Comparison of ENCODE assay signal across 20 mouse cellular contexts in genomic region chr12:108234832-108235602, GRCm38 (mm10). TPM values are rescaled to one million over a fixed set of nuclear protein-coding genes. Genes with fewer than 3 reads are reported as not detected.
DNase-seq lines count a peak whose midpoint lies in the region; ATAC-seq and TF ChIP-seq lines count a peak whose summit lies in the region.
"Had no signal": no experiment of that assay in that cellular context is flagged by ENCODE, and none has a peak within 500 bp of the region (broad histone marks: within the 10 kb centered on the region; RNA-seq: fewer than 3 reads in every experiment).

No protein-coding gene starts in this region.

- ATAC-seq in limb, embryonic 12.5 days (ENCODE audit: insufficient number of reproducible peaks, insufficient read depth, low FRiP score, low TSS enrichment, low read depth) = no peak
- ATAC-seq in intestine, postnatal 0 days = peak; percentile 52
- no peak for ATAC-seq in kidney, embryonic 14.5 days (ENCODE audit: low FRiP score, low TSS enrichment)
- ATAC-seq: midbrain, embryonic 13.5 days had no signal

- no peak overlapping the region for H3K4me2 ChIP-seq in limb, embryonic 12.5 days
- H3K4me2 ChIP-seq in intestine, postnatal 0 days (replicated peaks; ENCODE audit: low read depth) = peak overlapping the region; percentile 43
- no peak overlapping the region for H3K4me2 ChIP-seq in kidney, embryonic 14.5 days (replicated peaks; ENCODE audit: low read depth, low read length)
- H3K4me2 ChIP-seq: embryonic facial prominence, embryonic 13.5 days; heart, embryonic 12.5 days; hindbrain, embryonic 15.5 days; limb, embryonic 15.5 days; midbrain, embryonic 13.5 days had no signal

- H3K27ac ChIP-seq in gastrocnemius, adult 2 months = peak overlapping the region; percentile 35; the same call in 1 of the 2 replicates
- no peak overlapping the region for H3K27ac ChIP-seq in limb, embryonic 12.5 days
- H3K27ac ChIP-seq in limb, embryonic 10.5 days = no peak overlapping the region
- peak overlapping the region; percentile 87 for H3K27ac ChIP-seq in intestine, postnatal 0 days (ENCODE audit: low read depth, low read length)
- no peak overlapping the region for H3K27ac ChIP-seq in kidney, embryonic 14.5 days (ENCODE audit: low read depth, low read length)
- H3K27ac ChIP-seq: embryonic facial prominence, embryonic 13.5 days; hindbrain, embryonic 15.5 days; midbrain, embryonic 13.5 days had no signal

- no peak overlapping the region for H3K4me3 ChIP-seq in gastrocnemius, adult 2 months
- no peak overlapping the region for H3K4me3 ChIP-seq in limb, embryonic 12.5 days (replicated peaks)
- H3K4me3 ChIP-seq in limb, embryonic 10.5 days = no peak overlapping the region
- H3K4me3 ChIP-seq in intestine, postnatal 0 days (ENCODE audit: low read depth, low read length) = no peak overlapping the region
- H3K4me3 ChIP-seq in kidney, embryonic 14.5 days (ENCODE audit: low read length) = no peak overlapping the region
- H3K4me3 ChIP-seq: embryonic facial prominence, embryonic 13.5 days; heart, embryonic 12.5 days; hindbrain, embryonic 15.5 days; limb, embryonic 15.5 days; midbrain, embryonic 13.5 days had no signal

- H3K9ac ChIP-seq in limb, embryonic 12.5 days (replicated peaks) = 0 out of 2 replicates have a peak overlapping the region, but pooled peaks have one; percentile 12
- H3K9ac ChIP-seq in intestine, postnatal 0 days (ENCODE audit: low read depth, low read length) = no peak overlapping the region
- H3K9ac ChIP-seq in kidney, embryonic 14.5 days (ENCODE audit: low read depth, low read length) = no peak overlapping the region
- H3K9ac ChIP-seq: embryonic facial prominence, embryonic 13.5 days; hindbrain, embryonic 15.5 days; limb, embryonic 15.5 days; midbrain, embryonic 13.5 days had no signal

- WGBS in limb, embryonic 12.5 days = 82% methylated on average over 14 of the region's 14 CpGs
- 89% methylated on average over 14 of the region's 14 CpGs for WGBS in limb, embryonic 10.5 days
- WGBS in intestine, postnatal 0 days = 46% methylated on average over 14 of the region's 14 CpGs
- 80% methylated on average over 14 of the region's 14 CpGs for WGBS in kidney, embryonic 14.5 days

- H3K4me1 ChIP-seq in limb, embryonic 12.5 days (replicated peaks) = peaks cover 23% of the 10 kb centered on the region
- H3K4me1 ChIP-seq in limb, embryonic 10.5 days = peaks cover 81% of the 10 kb centered on the region
- peaks cover 27% of the 10 kb centered on the region; the same call in 1 of the 2 replicates for H3K4me1 ChIP-seq in intestine, postnatal 0 days (replicated peaks; ENCODE audit: control insufficient read depth, insufficient read depth, low read length)
- peaks cover 37% of the 10 kb centered on the region for H3K4me1 ChIP-seq in kidney, embryonic 14.5 days (ENCODE audit: control insufficient read depth, insufficient read depth, low read length)

- H3K27me3 ChIP-seq in limb, embryonic 12.5 days = peaks cover 45% of the 10 kb centered on the region
- H3K27me3 ChIP-seq in limb, embryonic 10.5 days (ENCODE audit: low read depth, poor library complexity, severe bottlenecking) = peaks cover 68% of the 10 kb centered on the region
- no peaks in the 10 kb centered on the region for H3K27me3 ChIP-seq in intestine, postnatal 0 days (replicated peaks; ENCODE audit: control insufficient read depth, insufficient read depth, low read length)
- H3K27me3 ChIP-seq in kidney, embryonic 14.5 days (ENCODE audit: control insufficient read depth, insufficient read depth, low read length) = no peaks in the 10 kb centered on the region
- H3K27me3 ChIP-seq: embryonic facial prominence, embryonic 13.5 days; heart, embryonic 12.5 days; hindbrain, embryonic 15.5 days; limb, embryonic 15.5 days; midbrain, embryonic 13.5 days had no signal

- no peak for TF ChIP-seq CTCF in gastrocnemius, adult 2 months (IDR thresholded peaks at IDR 0.05)
- TF ChIP-seq CTCF in intestine, postnatal 0 days (IDR thresholded peaks at IDR 0.05; ENCODE audit: low read depth) = no peak

- no peaks in the 10 kb centered on the region for H3K36me3 ChIP-seq in limb, embryonic 12.5 days
- H3K36me3 ChIP-seq in limb, embryonic 10.5 days = no peaks in the 10 kb centered on the region
- H3K36me3 ChIP-seq in intestine, postnatal 0 days (ENCODE audit: control insufficient read depth, insufficient read depth) = no peaks in the 10 kb centered on the region
- H3K36me3 ChIP-seq in kidney, embryonic 14.5 days (ENCODE audit: control insufficient read depth, insufficient read depth, low read length) = no peaks in the 10 kb centered on the region
- H3K36me3 ChIP-seq: embryonic facial prominence, embryonic 13.5 days; heart, embryonic 12.5 days; hindbrain, embryonic 15.5 days; limb, embryonic 15.5 days; midbrain, embryonic 13.5 days had no signal

- intact Hi-C loops in gastrocnemius, adult 2 months (cut with DNase I) = loop anchor here (5.0 kb wide), 1 partner anchor 42 kb away; the partner anchor contains the start of gene Ccdc85c
- intact Hi-C loops in gastrocnemius, postnatal 36 days (cut with DNase I) = loop anchor here (5.0 kb wide), 1 partner anchor 42 kb away; the partner anchor contains the start of gene Ccdc85c

- 0 out of 2 replicates have a peak, but pooled peaks cover 4% of the 10 kb centered on the region for H3K9me3 ChIP-seq in limb, embryonic 12.5 days
- no peaks in the 10 kb centered on the region for H3K9me3 ChIP-seq in limb, embryonic 10.5 days (replicated peaks)
- no peaks in the 10 kb centered on the region for H3K9me3 ChIP-seq in intestine, postnatal 0 days (ENCODE audit: control insufficient read depth)
- no peaks in the 10 kb centered on the region for H3K9me3 ChIP-seq in kidney, embryonic 14.5 days (ENCODE audit: control insufficient read depth, low read length)
- H3K9me3 ChIP-seq: embryonic facial prominence, embryonic 13.5 days; heart, embryonic 12.5 days; hindbrain, embryonic 15.5 days; limb, embryonic 15.5 days; midbrain, embryonic 13.5 days had no signal

- no peak for DNase-seq in gastrocnemius, adult 2 months
- DNase-seq in gastrocnemius, postnatal 36 days = no peak
- DNase-seq in limb, embryonic 10.5 days (ENCODE audit: low spot score) = no peak
- DNase-seq in 3T3-L1 (ENCODE audit: low read depth, low spot score) = peak; percentile 36
- no peak for DNase-seq in urinary bladder, postnatal 25 days (ENCODE audit: low spot score)
- DNase-seq: adrenal gland, postnatal 14 days; B cell, adult 2 months; cerebellum, adult 18-20 months; kidney, adult 18-20 months; kidney, postnatal 25 days; layer of hippocampus, adult 9-11 months; thymus, adult 18-20 months had no signal

RNA-seq across cellular contexts. Expression of gene Ccdc85c, which starts 40.2 kb away (rescaled TPM):
- 10 to 100 TPM; 30.1 to 33.4 TPM for total RNA-seq in gastrocnemius, adult 2 months (2021)
- total RNA-seq in gastrocnemius, postnatal 36 days (2021) = 10 to 100 TPM; 24.0 to 26.5 TPM
- polyA plus RNA-seq in limb, embryonic 12.5 days (2016; fragmentation: Nextera tagmentation; extraction: Ambion mirVana) = 5.2 and 6.6 TPM in 2 replicates
- 5.4 and 6.2 TPM in 2 replicates for polyA plus RNA-seq in limb, embryonic 10.5 days (2016; fragmentation: Nextera tagmentation; extraction: Ambion mirVana)
- polyA plus RNA-seq in intestine, postnatal 0 days (2015; fragmentation: Nextera tagmentation; extraction: Ambion mirVana) = 10.1 and 12.0 TPM in 2 replicates
- polyA plus RNA-seq in kidney, embryonic 14.5 days (2014; fragmentation: Nextera tagmentation; extraction: Ambion mirVana) = 9.9 and 11.0 TPM in 2 replicates

RNA-seq across cellular contexts. Expression of gene Ccnk, which starts 55.6 kb away (rescaled TPM):
- total RNA-seq in gastrocnemius, adult 2 months (2021) = 100 to 1,000 TPM in 1 of 2 experiments, 10 to 100 TPM in 1; 92.4 to 148 TPM
- total RNA-seq in gastrocnemius, postnatal 36 days (2021) = 10 to 100 TPM; 88.0 to 91.8 TPM
- 3.3 and 3.9 TPM in 2 replicates for polyA plus RNA-seq in limb, embryonic 12.5 days (2016; fragmentation: Nextera tagmentation; extraction: Ambion mirVana)
- 3.3 and 3.4 TPM in 2 replicates for polyA plus RNA-seq in limb, embryonic 10.5 days (2016; fragmentation: Nextera tagmentation; extraction: Ambion mirVana)
- polyA plus RNA-seq in intestine, postnatal 0 days (2015; fragmentation: Nextera tagmentation; extraction: Ambion mirVana) = 3.0 and 3.3 TPM in 2 replicates
- polyA plus RNA-seq in kidney, embryonic 14.5 days (2014; fragmentation: Nextera tagmentation; extraction: Ambion mirVana) = 6.9 and 8.1 TPM in 2 replicates

RNA-seq across cellular contexts. Expression of gene Setd3, which starts 55.9 kb away (rescaled TPM):
- 100 to 1,000 TPM; 100 to 106 TPM for total RNA-seq in gastrocnemius, adult 2 months (2021)
- total RNA-seq in gastrocnemius, postnatal 36 days (2021) = 10 to 100 TPM; 84.0 to 90.2 TPM
- 94.2 and 97.4 TPM in 2 replicates for polyA plus RNA-seq in limb, embryonic 12.5 days (2016; fragmentation: Nextera tagmentation; extraction: Ambion mirVana)
- 71.4 and 76.9 TPM in 2 replicates for polyA plus RNA-seq in limb, embryonic 10.5 days (2016; fragmentation: Nextera tagmentation; extraction: Ambion mirVana)
- polyA plus RNA-seq in intestine, postnatal 0 days (2015; fragmentation: Nextera tagmentation; extraction: Ambion mirVana) = 49.1 and 50.0 TPM in 2 replicates
- polyA plus RNA-seq in kidney, embryonic 14.5 days (2014; fragmentation: Nextera tagmentation; extraction: Ambion mirVana) = 49.4 and 77.7 TPM in 2 replicates

Comparison
In these comparisons a context has a peak if more than half of its experiments do, and no peak if none do; other contexts are left out.
1. H3K27ac ChIP-seq: peak in gastrocnemius, adult 2 months (single experiment) and intestine, postnatal 0 days (single experiment); none in limb, embryonic 12.5 days (single experiment), limb, embryonic 10.5 days (single experiment) and kidney, embryonic 14.5 days (single experiment).